Comparison of ENCODE assay signal across 8 mouse cellular contexts in genomic region chr16:20516726-20517201, GRCm38 (mm10). TPM values are rescaled to one million over a fixed set of nuclear protein-coding genes. Genes with fewer than 3 reads are reported as not detected.
DNase-seq lines count a peak whose midpoint lies in the region; ATAC-seq and TF ChIP-seq lines count a peak whose summit lies in the region.

Dvl3 (plus strand) TSS chr16:20516982.

- peak; percentile 97 for ATAC-seq in embryonic facial prominence, embryonic 14.5 days (ENCODE audit: low read depth)
- ATAC-seq in limb, embryonic 14.5 days (ENCODE audit: low FRiP score, low read depth) = peak; percentile 96
- ATAC-seq in midbrain, embryonic 16.5 days = peak; percentile 97

- H3K36me3 ChIP-seq in embryonic facial prominence, embryonic 14.5 days (ENCODE audit: control insufficient read depth, insufficient read depth, low read length) = peaks cover 25% of the 10 kb centered on the region
- H3K36me3 ChIP-seq in heart, adult 2 months (ENCODE audit: control insufficient read depth, insufficient read depth, low read length) = no peaks in the 10 kb centered on the region
- peaks cover 25% of the 10 kb centered on the region for H3K36me3 ChIP-seq in limb, embryonic 14.5 days (ENCODE audit: control insufficient read depth, insufficient read depth, low read length)
- H3K36me3 ChIP-seq in midbrain, embryonic 16.5 days (ENCODE audit: control insufficient read depth, insufficient read depth, low read length) = no peaks in the 10 kb centered on the region
- H3K36me3 ChIP-seq in spleen, adult 2 months (ENCODE audit: control insufficient read depth, insufficient read depth, low read length) = no peaks in the 10 kb centered on the region

- TF ChIP-seq POLR2A in heart, adult 2 months (IDR thresholded peaks at IDR 0.05; ENCODE audit: insufficient read depth, low read depth, low read length) = peak; percentile 80
- TF ChIP-seq POLR2A in limb, embryonic 14.5 days (IDR thresholded peaks at IDR 0.05; ENCODE audit: borderline replicate concordance, extremely low read depth, insufficient read depth, insufficient read length) = peak; percentile 63; the same call in 1 of the 2 replicates
- no peak; the same call in 1 of the 2 replicates for TF ChIP-seq POLR2A in spleen, adult 2 months (IDR thresholded peaks at IDR 0.05; ENCODE audit: low read depth, low read length)

- H3K27me3 ChIP-seq in embryonic facial prominence, embryonic 14.5 days (replicated peaks; ENCODE audit: control insufficient read depth, insufficient read depth, low read length) = no peaks in the 10 kb centered on the region
- no peaks in the 10 kb centered on the region for H3K27me3 ChIP-seq in heart, adult 2 months (ENCODE audit: control insufficient read depth, insufficient read depth, low read length)
- no peaks in the 10 kb centered on the region for H3K27me3 ChIP-seq in limb, embryonic 14.5 days (ENCODE audit: control insufficient read depth, insufficient read depth, low read length)
- H3K27me3 ChIP-seq in midbrain, embryonic 16.5 days (ENCODE audit: control insufficient read depth, insufficient read depth, low read depth, low read length) = no peaks in the 10 kb centered on the region
- H3K27me3 ChIP-seq in spleen, adult 2 months (ENCODE audit: control insufficient read depth, insufficient read depth, low read length) = no peaks in the 10 kb centered on the region

- peak within 1 kb of the TSS; percentile 92 for H3K27ac ChIP-seq in embryonic facial prominence, embryonic 14.5 days (replicated peaks; ENCODE audit: low read depth, low read length)
- peak within 1 kb of the TSS; percentile 91 for H3K27ac ChIP-seq in heart, adult 2 months
- peak within 1 kb of the TSS; percentile 85 for H3K27ac ChIP-seq in limb, embryonic 14.5 days (replicated peaks; ENCODE audit: low read depth, low read length)
- peak within 1 kb of the TSS; percentile 93 for H3K27ac ChIP-seq in midbrain, embryonic 16.5 days (ENCODE audit: low read length)
- H3K27ac ChIP-seq in spleen, adult 2 months (ENCODE audit: insufficient read depth, low read length) = peak within 1 kb of the TSS; percentile 81

- peak within 1 kb of the TSS; percentile 79 for H3K4me2 ChIP-seq in embryonic facial prominence, embryonic 14.5 days (ENCODE audit: low read depth, low read length)
- peak within 1 kb of the TSS; percentile 92 for H3K4me2 ChIP-seq in limb, embryonic 14.5 days (replicated peaks; ENCODE audit: low read depth, low read length, severe bottlenecking)
- H3K4me2 ChIP-seq in midbrain, embryonic 16.5 days (ENCODE audit: low read length) = peak within 1 kb of the TSS; percentile 85

- H3K9me3 ChIP-seq in embryonic facial prominence, embryonic 14.5 days (ENCODE audit: control insufficient read depth, low read length) = no peaks in the 10 kb centered on the region
- H3K9me3 ChIP-seq in limb, embryonic 14.5 days (ENCODE audit: control insufficient read depth, low read length) = no peaks in the 10 kb centered on the region
- H3K9me3 ChIP-seq in midbrain, embryonic 16.5 days (replicated peaks; ENCODE audit: control insufficient read depth, low read length, poor library complexity, severe bottlenecking) = no peaks in the 10 kb centered on the region

- H3K9ac ChIP-seq in embryonic facial prominence, embryonic 14.5 days (ENCODE audit: low read depth, low read length) = peak within 1 kb of the TSS; percentile 98
- H3K9ac ChIP-seq in heart, adult 2 months (ENCODE audit: low read depth, low read length) = peak within 1 kb of the TSS; percentile 90
- peak within 1 kb of the TSS; percentile 97 for H3K9ac ChIP-seq in limb, embryonic 14.5 days (ENCODE audit: low read depth, low read length, severe bottlenecking)
- peak within 1 kb of the TSS; percentile 98 for H3K9ac ChIP-seq in midbrain, embryonic 16.5 days (ENCODE audit: low read depth, low read length)

- H3K4me3 ChIP-seq in embryonic facial prominence, embryonic 14.5 days (ENCODE audit: low read depth, low read length) = peak within 1 kb of the TSS; percentile 98
- H3K4me3 ChIP-seq in heart, adult 2 months = peak within 1 kb of the TSS; percentile 89
- H3K4me3 ChIP-seq in limb, embryonic 14.5 days (replicated peaks; ENCODE audit: low read length) = peak within 1 kb of the TSS; percentile 95
- H3K4me3 ChIP-seq in midbrain, embryonic 16.5 days (ENCODE audit: low read depth, low read length) = peak within 1 kb of the TSS; percentile 95
- H3K4me3 ChIP-seq in spleen, adult 2 months (ENCODE audit: extremely low read depth, insufficient read depth, insufficient read length) = peak within 1 kb of the TSS; percentile 98

- peaks cover 2% of the 10 kb centered on the region; the same call in 1 of the 2 replicates for H3K79me2 ChIP-seq in heart, adult 2 months (replicated peaks; ENCODE audit: control insufficient read depth, insufficient read depth, low read length)

- intact Hi-C loops in heart, adult 2 months (cut with DNase I) = loop anchor here (1.0 to 5.0 kb wide), 5 partner anchors 18 to 136 kb away; partner anchors contain the start of genes Abcf3, Alg3, Eef1akmt4 and Eif2b5

- 2% methylated on average over 25 of the region's 55 CpGs for WGBS in embryonic facial prominence, embryonic 14.5 days
- under 1% methylated on average over 47 of the region's 55 CpGs for WGBS in heart, adult 2 months
- 1% methylated on average over 22 of the region's 55 CpGs for WGBS in limb, embryonic 14.5 days
- WGBS in midbrain, embryonic 16.5 days = under 1% methylated on average over 52 of the region's 55 CpGs
- WGBS in spleen, adult 2 months = under 1% methylated on average over 54 of the region's 55 CpGs

- TF ChIP-seq EP300 in heart, adult 2 months (IDR thresholded peaks at IDR 0.05; ENCODE audit: insufficient read depth, low read depth, low read length) = no peak

- DNase-seq in 3T3-L1 (ENCODE audit: low read depth, low spot score) = peak; percentile 86
- DNase-seq in adrenal gland, postnatal 4 days (ENCODE audit: low spot score in 2 of 2) = peak; percentile 83 to 87
- DNase-seq in embryonic facial prominence, embryonic 14.5 days (ENCODE audit: low spot score) = peak; percentile 96
- DNase-seq in heart, adult 2 months = peak; percentile 94 to 97
- DNase-seq in kidney, adult 8-10 months = peak; percentile 90 to 92
- DNase-seq in limb, embryonic 14.5 days (ENCODE audit: low spot score) = peak; percentile 90
- peak; percentile 25 to 89 for DNase-seq in spleen, adult 2 months (ENCODE audit: low read depth in 1 of 2, low spot score in 2 of 2)

- H3K4me1 ChIP-seq in embryonic facial prominence, embryonic 14.5 days (ENCODE audit: control insufficient read depth, insufficient read depth, low read length) = peaks cover 11% of the 10 kb centered on the region; the same call in 1 of the 2 replicates
- H3K4me1 ChIP-seq in heart, adult 2 months (ENCODE audit: control insufficient read depth, insufficient read depth, low read length) = no peaks in the 10 kb centered on the region; the same call in 1 of the 2 replicates
- peaks cover 10% of the 10 kb centered on the region; the same call in 1 of the 2 replicates for H3K4me1 ChIP-seq in limb, embryonic 14.5 days (ENCODE audit: control insufficient read depth, insufficient read depth, low read length)
- H3K4me1 ChIP-seq in midbrain, embryonic 16.5 days (ENCODE audit: control insufficient read depth, insufficient read depth, low read length) = peaks cover 26% of the 10 kb centered on the region
- peaks cover 9% of the 10 kb centered on the region; the same call in 1 of the 2 replicates for H3K4me1 ChIP-seq in spleen, adult 2 months (ENCODE audit: control insufficient read depth, insufficient read depth, insufficient read length)

- TF ChIP-seq CTCF in heart, adult 2 months (IDR thresholded peaks at IDR 0.05) = peak; percentile 74
- TF ChIP-seq CTCF in spleen, adult 2 months (IDR thresholded peaks at IDR 0.05; ENCODE audit: extremely low read depth, insufficient read depth, insufficient read length, insufficient replicate concordance) = no peak

RNA-seq across cellular contexts. Expression of gene Dvl3, which starts in this region (rescaled TPM):
- 10 to 100 TPM; 55.7 to 59.5 TPM for total RNA-seq in adrenal gland, postnatal 4 days (2021)
- 26.5 and 30.8 TPM in 2 replicates for polyA plus RNA-seq in embryonic facial prominence, embryonic 14.5 days (2014; fragmentation: Nextera tagmentation; extraction: Ambion mirVana)
- total RNA-seq in heart, adult 2 months (2021) = 10 to 100 TPM; 46.0 to 49.7 TPM
- 28.7 and 32.9 TPM in 2 replicates for polyA plus RNA-seq in heart, adult 2 months (2012; rRNA removed)
- 74.8 and 99.8 TPM in 2 replicates for polyA plus RNA-seq in limb, embryonic 14.5 days (2012; rRNA removed)
- polyA plus RNA-seq in limb, embryonic 14.5 days (2014; fragmentation: Nextera tagmentation; extraction: Ambion mirVana) = 26.5 and 28.0 TPM in 2 replicates
- 36.2 and 38.0 TPM in 2 replicates for polyA plus RNA-seq in midbrain, embryonic 16.5 days (2015; fragmentation: Nextera tagmentation; extraction: Ambion mirVana)
- polyA plus RNA-seq in spleen, adult 2 months (2012; rRNA removed) = 25.0 and 30.8 TPM in 2 replicates

Comparison
In these comparisons a context has a peak if more than half of its experiments do, and no peak if none do; other contexts are left out.
1. Peak in every context shown above with its lines: DNase-seq, ATAC-seq, H3K4me3 ChIP-seq and H3K27ac ChIP-seq.